Mouse (Mus musculus): ENCODE results near the gene Abcc12. TPM values are rescaled to one million over a fixed set of nuclear protein-coding genes. Genes with fewer than 3 reads are reported as not detected.

Abcc12 gene
- polyA plus RNA-seq, 1 experiment from 2014 or later, result 0.05 TPM

DNA sequence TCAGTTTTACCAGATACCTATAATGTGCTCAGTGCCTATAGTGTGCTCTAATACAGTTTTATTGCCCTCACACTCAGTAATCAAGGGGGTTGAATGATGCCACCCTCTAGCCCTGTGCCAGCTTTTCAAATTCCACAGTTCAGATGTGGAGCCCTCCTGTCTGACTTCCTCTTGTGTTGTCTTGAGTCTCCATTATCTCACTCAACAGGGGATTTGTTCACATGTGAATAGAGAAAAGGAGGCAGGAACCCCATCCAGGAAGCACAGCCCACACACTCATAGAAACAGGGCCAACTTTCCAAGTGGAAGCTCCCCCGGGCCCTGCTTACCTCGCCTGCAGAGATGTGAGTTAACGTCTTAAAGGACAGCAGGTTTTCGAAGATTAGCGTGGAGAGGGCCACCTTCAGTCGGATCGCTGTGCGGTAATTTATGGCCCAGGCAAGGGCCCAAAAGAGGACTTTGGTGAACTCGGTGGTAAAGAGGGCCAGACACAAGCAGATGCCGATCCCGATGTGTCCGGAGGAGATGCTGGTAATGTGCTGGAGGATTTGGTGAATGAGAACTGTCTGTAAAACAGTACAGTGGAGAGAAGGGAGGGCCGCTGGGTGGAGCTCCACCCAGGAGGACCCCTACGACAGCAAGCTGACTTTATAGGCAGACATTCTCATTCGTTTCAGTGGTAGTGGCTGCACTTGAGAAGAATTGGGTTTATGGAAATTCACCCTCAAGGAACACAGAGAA, 20.4 kb downstream of the Abcc12 start:
- no peak for ATAC-seq (ENCODE audit: low FRiP score)
- Histone ChIP-seq H3K4me1 (ENCODE audit: control insufficient read depth, insufficient read depth, low read length) (peaks cover 4% of the 10 kb centered on the region; the same call in 1 of the 2 replicates), H3K4me2 (no peak overlapping the region), H3K27ac (ENCODE audit: low read depth, low read length) (no peak overlapping the region), H3K27me3 (ENCODE audit: control insufficient read depth, insufficient read depth, low read length) (no peaks in the 10 kb centered on the region), H3K36me3 (ENCODE audit: control insufficient read depth, insufficient read depth, low read length) (no peaks in the 10 kb centered on the region), H3K4me3 (ENCODE audit: low read depth, low read length) (no peak overlapping the region), H3K9ac (ENCODE audit: low read length) (no peak overlapping the region), H3K9me3 (ENCODE audit: control insufficient read depth, low read length) (no peaks in the 10 kb centered on the region)
- DNase-seq (ENCODE audit: low spot score, missing footprints), result peak; percentile 68
- WGBS, result 87% methylated on average over 15 of the region's 15 CpGs

DNA sequence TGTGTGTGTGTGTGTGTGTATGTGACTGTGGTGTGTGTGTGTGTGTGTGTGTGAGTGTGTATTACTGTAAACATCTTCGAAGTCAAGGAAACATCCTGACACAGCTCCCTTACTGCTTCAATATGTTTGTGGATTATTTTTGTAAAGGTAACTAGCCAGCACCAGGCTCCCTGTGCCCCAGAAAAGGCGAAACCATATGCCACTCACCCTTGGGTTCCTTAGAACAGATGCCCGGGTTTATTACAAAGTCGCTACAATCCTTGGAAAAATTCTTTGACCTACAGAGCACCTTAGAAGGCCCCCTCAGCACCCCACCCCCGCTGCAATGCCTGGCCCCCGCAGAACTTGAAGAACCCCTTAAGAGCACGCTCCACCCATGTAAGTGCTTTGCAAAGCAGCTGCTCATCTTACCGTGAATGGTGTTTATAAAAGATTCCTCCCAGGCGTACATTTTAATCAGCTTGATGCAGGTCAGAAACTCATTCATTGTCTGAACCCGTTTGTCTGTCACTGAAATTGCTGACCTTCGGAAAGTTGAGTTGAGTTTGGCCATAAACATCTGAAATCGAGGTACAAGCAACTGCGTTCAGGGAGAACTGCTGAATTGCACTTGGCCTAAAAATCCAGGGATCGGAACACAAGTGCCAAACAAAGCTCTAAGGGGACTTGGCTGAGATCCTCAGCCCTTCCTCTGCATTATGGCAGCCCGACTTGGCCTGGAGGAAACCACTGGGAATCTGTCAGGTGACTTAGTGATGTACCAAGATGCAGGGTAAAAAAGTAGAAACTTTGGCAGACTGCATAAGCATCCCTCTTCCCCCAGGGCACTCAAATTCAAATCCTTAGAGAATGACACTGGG, 23.1 kb downstream of the Abcc12 start:
- DNase-seq (ENCODE audit: low spot score, missing footprints), result no peak
- H3K4me1 ChIP-seq (ENCODE audit: control insufficient read depth, insufficient read depth, low read length), result peaks cover 4% of the 10 kb centered on the region; the same call in 1 of the 2 replicates
- no peak overlapping the region for H3K9ac ChIP-seq (ENCODE audit: low read length)
- no peak overlapping the region for H3K4me3 ChIP-seq (ENCODE audit: low read depth, low read length)
- no peak overlapping the region for H3K4me2 ChIP-seq
- H3K9me3 ChIP-seq (ENCODE audit: control insufficient read depth, low read length), result no peaks in the 10 kb centered on the region
- no peak for ATAC-seq (ENCODE audit: low FRiP score)
- WGBS, result 85% methylated on average over 15 of the region's 15 CpGs
- no peak overlapping the region for H3K27ac ChIP-seq (ENCODE audit: low read depth, low read length)
- H3K36me3 ChIP-seq (ENCODE audit: control insufficient read depth, insufficient read depth, low read length), result no peaks in the 10 kb centered on the region
- H3K27me3 ChIP-seq (ENCODE audit: control insufficient read depth, insufficient read depth, low read length), result no peaks in the 10 kb centered on the region

DNA sequence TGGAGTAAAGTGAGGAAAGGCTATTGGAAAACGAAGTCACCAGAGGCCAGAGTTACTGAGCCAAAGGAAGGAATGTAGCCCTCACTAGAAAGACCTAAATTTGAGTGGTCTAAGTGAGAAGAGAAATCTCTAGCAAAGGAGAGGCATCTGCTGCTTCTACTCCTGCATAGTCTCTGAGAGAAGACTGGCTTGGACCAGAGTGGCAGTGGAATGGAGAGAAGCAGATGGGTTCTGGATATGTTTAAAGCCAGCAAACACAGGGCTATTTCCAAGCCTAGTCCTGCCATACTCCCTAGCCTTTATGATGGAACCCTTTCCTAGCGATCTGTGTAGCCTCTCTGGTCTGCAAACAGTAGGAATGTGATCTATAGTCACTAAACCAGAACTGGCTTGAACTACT, 24.9 kb downstream of the Abcc12 start:
- DNase-seq (ENCODE audit: low spot score, missing footprints) (no peak), ATAC-seq (ENCODE audit: low FRiP score) (no peak)
- Histone ChIP-seq H3K9me3 (ENCODE audit: control insufficient read depth, low read length) (no peaks in the 10 kb centered on the region), H3K36me3 (ENCODE audit: control insufficient read depth, insufficient read depth, low read length) (no peaks in the 10 kb centered on the region), H3K4me1 (ENCODE audit: control insufficient read depth, insufficient read depth, low read length) (no peaks in the 10 kb centered on the region), H3K9ac (ENCODE audit: low read length) (no peak overlapping the region), H3K27me3 (ENCODE audit: control insufficient read depth, insufficient read depth, low read length) (no peaks in the 10 kb centered on the region), H3K4me3 (ENCODE audit: low read depth, low read length) (no peak overlapping the region), H3K4me2 (no peak overlapping the region), H3K27ac (ENCODE audit: low read depth, low read length) (no peak overlapping the region)
- 86% methylated on average over 2 of the region's 2 CpGs for WGBS

DNA sequence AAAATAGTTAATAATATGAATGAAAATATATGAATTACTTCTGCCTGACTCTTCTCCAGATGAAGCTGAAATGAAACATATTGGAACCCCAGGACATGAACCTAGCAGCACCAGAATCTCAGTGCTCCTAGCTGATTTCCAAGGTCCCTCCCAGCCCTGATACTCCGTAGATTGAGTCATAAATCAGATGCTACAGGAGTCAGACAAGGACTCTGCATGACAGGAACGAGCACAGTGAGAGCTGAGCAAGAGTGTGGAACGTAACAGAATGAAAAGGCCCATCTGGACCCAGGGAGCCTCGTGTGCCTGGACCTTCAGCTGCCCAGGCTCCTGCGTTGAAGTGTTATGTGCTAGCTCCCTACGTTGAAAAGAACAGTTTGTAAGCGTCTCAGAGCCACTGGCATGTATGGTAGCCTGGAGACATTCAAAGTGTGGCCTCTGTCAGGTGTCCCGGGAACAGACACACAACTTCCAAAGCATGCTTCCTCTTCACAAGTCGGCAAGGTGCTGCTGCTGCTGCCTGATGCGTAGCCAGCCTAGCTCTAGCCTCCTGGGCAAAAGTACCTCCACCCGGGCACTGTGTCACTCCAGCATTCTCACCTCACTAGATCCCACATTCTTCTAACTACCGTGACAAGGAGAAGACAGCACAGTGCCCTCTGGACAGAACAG, 26.1 kb downstream of the Abcc12 start:
- no peak overlapping the region for H3K4me2 ChIP-seq
- no peak overlapping the region for H3K9ac ChIP-seq (ENCODE audit: low read length)
- no peaks in the 10 kb centered on the region for H3K27me3 ChIP-seq (ENCODE audit: control insufficient read depth, insufficient read depth, low read length)
- DNase-seq (ENCODE audit: low spot score, missing footprints) (no peak), ATAC-seq (ENCODE audit: low FRiP score) (no peak)
- H3K27ac ChIP-seq (ENCODE audit: low read depth, low read length), result no peak overlapping the region
- H3K9me3 ChIP-seq (ENCODE audit: control insufficient read depth, low read length), result no peaks in the 10 kb centered on the region
- no peaks in the 10 kb centered on the region for H3K4me1 ChIP-seq (ENCODE audit: control insufficient read depth, insufficient read depth, low read length)
- WGBS, result 86% methylated on average over 12 of the region's 12 CpGs
- no peak overlapping the region for H3K4me3 ChIP-seq (ENCODE audit: low read depth, low read length)
- H3K36me3 ChIP-seq (ENCODE audit: control insufficient read depth, insufficient read depth, low read length), result no peaks in the 10 kb centered on the region

DNA sequence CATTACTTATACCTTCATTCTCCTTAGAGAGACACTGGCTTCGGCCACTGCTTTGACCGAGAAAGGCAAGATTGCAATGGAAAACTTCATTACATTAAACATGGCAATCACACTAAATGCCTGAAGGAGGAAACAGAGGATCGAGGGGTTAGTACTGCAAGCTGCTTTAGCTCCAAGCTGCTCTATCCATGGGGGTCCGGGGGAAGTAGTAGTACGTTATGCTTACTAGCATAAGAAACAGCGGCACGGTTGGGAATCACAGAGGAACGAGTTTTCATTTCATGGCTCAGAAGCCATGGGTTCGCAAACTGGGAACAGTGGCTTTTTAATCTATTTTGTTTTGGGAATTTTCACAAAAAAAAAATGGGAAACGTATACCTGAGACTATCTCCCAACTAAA, 30.0 kb downstream of the Abcc12 start:
- no peaks in the 10 kb centered on the region for H3K4me1 ChIP-seq (ENCODE audit: control insufficient read depth, insufficient read depth, low read length)
- no peak overlapping the region for H3K9ac ChIP-seq (ENCODE audit: low read length)
- H3K27me3 ChIP-seq (ENCODE audit: control insufficient read depth, insufficient read depth, low read length), result no peaks in the 10 kb centered on the region
- H3K4me3 ChIP-seq (ENCODE audit: low read depth, low read length), result no peak overlapping the region
- H3K4me2 ChIP-seq, result no peak overlapping the region
- WGBS, result 86% methylated on average over 10 of the region's 10 CpGs
- no peaks in the 10 kb centered on the region; the same call in 1 of the 2 replicates for H3K9me3 ChIP-seq (ENCODE audit: control insufficient read depth, low read length)
- H3K27ac ChIP-seq (ENCODE audit: low read depth, low read length), result no peak overlapping the region
- DNase-seq (ENCODE audit: low spot score, missing footprints), result no peak
- no peak for ATAC-seq (ENCODE audit: low FRiP score)
- H3K36me3 ChIP-seq (ENCODE audit: control insufficient read depth, insufficient read depth, low read length), result no peaks in the 10 kb centered on the region

DNA sequence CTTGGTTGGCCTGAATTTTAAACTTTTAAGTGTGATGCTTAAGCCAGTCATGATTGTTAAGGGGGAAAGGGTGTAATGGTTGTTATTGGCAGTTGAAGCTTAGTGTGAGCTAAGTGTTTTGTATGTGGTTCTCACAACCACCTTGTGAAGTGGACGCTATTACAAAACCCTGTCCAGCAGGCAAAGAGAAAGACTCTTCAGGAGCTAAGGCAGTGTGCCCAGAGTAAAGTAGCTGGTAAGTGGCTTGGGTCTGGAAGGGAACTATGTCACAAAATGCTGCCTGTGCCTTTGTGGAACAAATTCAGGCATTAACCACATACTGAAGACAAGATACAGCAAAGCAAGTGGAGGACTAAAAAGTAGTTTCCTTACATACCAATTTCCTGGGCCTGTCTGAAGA, 34.5 kb downstream of the Abcc12 start:
- no peaks in the 10 kb centered on the region for H3K4me1 ChIP-seq (ENCODE audit: control insufficient read depth, insufficient read depth, low read length)
- 91% methylated on average over 1 of the region's 1 CpGs for WGBS
- H3K27ac ChIP-seq (ENCODE audit: low read depth, low read length), result no peak overlapping the region
- no peak overlapping the region for H3K4me2 ChIP-seq
- H3K4me3 ChIP-seq (ENCODE audit: low read depth, low read length), result no peak overlapping the region
- no peaks in the 10 kb centered on the region; the same call in 1 of the 2 replicates for H3K9me3 ChIP-seq (ENCODE audit: control insufficient read depth, low read length)
- H3K36me3 ChIP-seq (ENCODE audit: control insufficient read depth, insufficient read depth, low read length), result no peaks in the 10 kb centered on the region
- ATAC-seq (ENCODE audit: low FRiP score) (no peak), DNase-seq (ENCODE audit: low spot score, missing footprints) (no peak)
- no peak overlapping the region for H3K9ac ChIP-seq (ENCODE audit: low read length)
- no peaks in the 10 kb centered on the region for H3K27me3 ChIP-seq (ENCODE audit: control insufficient read depth, insufficient read depth, low read length)

DNA sequence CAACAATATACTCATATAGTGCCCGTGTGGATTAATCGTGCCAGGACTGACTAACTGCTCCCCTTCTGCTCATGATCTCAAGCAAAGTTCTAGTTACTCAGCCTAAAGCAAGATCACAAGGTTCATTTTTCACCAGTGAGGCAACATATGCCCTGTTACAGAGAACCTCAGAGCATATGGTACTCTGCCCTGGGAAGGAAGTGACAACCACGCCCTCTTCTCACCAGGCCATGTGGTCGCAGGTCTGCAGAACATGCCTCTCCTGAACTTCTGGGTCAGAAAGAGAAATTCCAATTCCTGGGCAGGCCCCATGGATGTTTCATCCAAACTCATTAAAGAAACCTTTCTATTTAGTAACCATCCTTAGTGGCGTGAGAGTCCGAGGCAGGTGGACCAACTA, 39.6 kb downstream of the Abcc12 start:
- Histone ChIP-seq H3K9ac (ENCODE audit: low read length) (no peak overlapping the region), H3K9me3 (ENCODE audit: control insufficient read depth, low read length) (no peaks in the 10 kb centered on the region), H3K27ac (ENCODE audit: low read depth, low read length) (no peak overlapping the region), H3K27me3 (ENCODE audit: control insufficient read depth, insufficient read depth, low read length) (no peaks in the 10 kb centered on the region), H3K4me2 (no peak overlapping the region), H3K4me1 (ENCODE audit: control insufficient read depth, insufficient read depth, low read length) (peaks cover 4% of the 10 kb centered on the region), H3K36me3 (ENCODE audit: control insufficient read depth, insufficient read depth, low read length) (no peaks in the 10 kb centered on the region), H3K4me3 (ENCODE audit: low read depth, low read length) (no peak overlapping the region)
- 97% methylated on average over 6 of the region's 6 CpGs for WGBS
- no peak for DNase-seq (ENCODE audit: low spot score, missing footprints)
- no peak for ATAC-seq (ENCODE audit: low FRiP score)

DNA sequence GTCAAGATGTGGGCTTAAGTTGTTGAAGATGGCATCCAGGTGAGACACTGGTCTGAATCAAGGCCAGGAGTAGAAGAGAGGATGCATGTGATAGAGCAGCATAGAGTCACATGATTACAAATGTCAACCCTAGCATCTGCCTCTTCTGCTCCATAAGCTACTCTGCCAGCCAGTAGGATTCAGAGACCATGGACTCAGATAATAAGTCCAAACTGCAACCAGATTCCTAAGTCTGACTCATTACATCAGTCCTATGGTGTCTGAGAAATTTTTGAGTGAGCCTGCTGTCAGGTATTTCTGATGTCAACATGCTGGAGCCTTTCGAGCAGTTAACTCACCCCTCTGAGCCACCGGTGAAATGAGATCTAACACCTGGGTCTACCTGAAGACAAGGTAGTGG, 40.1 kb downstream of the Abcc12 start:
- peaks cover 9% of the 10 kb centered on the region for H3K4me1 ChIP-seq (ENCODE audit: control insufficient read depth, insufficient read depth, low read length)
- H3K9me3 ChIP-seq (ENCODE audit: control insufficient read depth, low read length), result no peaks in the 10 kb centered on the region
- DNase-seq (ENCODE audit: low spot score, missing footprints), result no peak
- H3K27me3 ChIP-seq (ENCODE audit: control insufficient read depth, insufficient read depth, low read length), result 0 out of 2 replicates have a peak, but pooled peaks cover 2% of the 10 kb centered on the region
- WGBS, result 97% methylated on average over 2 of the region's 2 CpGs
- H3K9ac ChIP-seq (ENCODE audit: low read length), result no peak overlapping the region
- no peak for ATAC-seq (ENCODE audit: low FRiP score)
- no peaks in the 10 kb centered on the region for H3K36me3 ChIP-seq (ENCODE audit: control insufficient read depth, insufficient read depth, low read length)
- H3K4me2 ChIP-seq, result no peak overlapping the region
- no peak overlapping the region for H3K27ac ChIP-seq (ENCODE audit: low read depth, low read length)
- H3K4me3 ChIP-seq (ENCODE audit: low read depth, low read length), result no peak overlapping the region

DNA sequence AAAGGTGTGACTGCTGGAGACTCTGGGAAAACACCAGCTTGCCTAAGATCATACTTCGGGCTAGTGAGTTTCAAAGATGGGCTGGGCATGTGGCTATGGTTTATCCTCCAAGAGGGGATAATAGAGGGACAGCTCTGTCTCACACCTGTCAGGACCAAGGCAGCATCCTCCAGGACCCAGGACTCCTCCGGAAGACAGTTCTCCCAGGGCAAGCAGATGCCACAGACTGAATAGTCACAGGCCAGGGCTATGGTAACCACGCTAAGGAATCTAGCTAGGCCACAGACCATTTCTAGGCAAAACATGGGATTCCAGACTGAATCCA, 43.9 kb downstream of the Abcc12 start:
- peaks cover 9% of the 10 kb centered on the region for H3K4me1 ChIP-seq (ENCODE audit: control insufficient read depth, insufficient read depth, low read length)
- 0 out of 2 replicates have a peak, but pooled peaks cover 2% of the 10 kb centered on the region for H3K27me3 ChIP-seq (ENCODE audit: control insufficient read depth, insufficient read depth, low read length)
- H3K27ac ChIP-seq (ENCODE audit: low read depth, low read length), result no peak overlapping the region
- no peak for DNase-seq (ENCODE audit: low spot score, missing footprints)
- H3K9me3 ChIP-seq (ENCODE audit: control insufficient read depth, low read length), result no peaks in the 10 kb centered on the region
- WGBS, result 68% methylated on average over 3 of the region's 3 CpGs
- H3K4me3 ChIP-seq (ENCODE audit: low read depth, low read length), result no peak overlapping the region
- H3K36me3 ChIP-seq (ENCODE audit: control insufficient read depth, insufficient read depth, low read length), result no peaks in the 10 kb centered on the region
- no peak overlapping the region for H3K9ac ChIP-seq (ENCODE audit: low read length)
- peak; percentile 16; the same call in 1 of the 2 replicates for ATAC-seq (ENCODE audit: low FRiP score)
- no peak overlapping the region for H3K4me2 ChIP-seq

All from midbrain, embryonic 11.5 days (tissue).